Mouse (Mus musculus) urinary bladder, postnatal 4 days (tissue): ENCODE data around the gene Bmp8a.
"Not testable (repeated sequence)": the region's sequence is repeated elsewhere in the genome, so short reads cannot be mapped to it uniquely, and the experiment has no call there.

ENCODE experiments used
- DNase-seq, 2 experiments: peaks; one replicate each; pipeline ENCODE4 v3.0.0; 2021 to 2022; ENCODE audit warnings: low spot score in 2 of 2

Bmp8a gene

DNA sequence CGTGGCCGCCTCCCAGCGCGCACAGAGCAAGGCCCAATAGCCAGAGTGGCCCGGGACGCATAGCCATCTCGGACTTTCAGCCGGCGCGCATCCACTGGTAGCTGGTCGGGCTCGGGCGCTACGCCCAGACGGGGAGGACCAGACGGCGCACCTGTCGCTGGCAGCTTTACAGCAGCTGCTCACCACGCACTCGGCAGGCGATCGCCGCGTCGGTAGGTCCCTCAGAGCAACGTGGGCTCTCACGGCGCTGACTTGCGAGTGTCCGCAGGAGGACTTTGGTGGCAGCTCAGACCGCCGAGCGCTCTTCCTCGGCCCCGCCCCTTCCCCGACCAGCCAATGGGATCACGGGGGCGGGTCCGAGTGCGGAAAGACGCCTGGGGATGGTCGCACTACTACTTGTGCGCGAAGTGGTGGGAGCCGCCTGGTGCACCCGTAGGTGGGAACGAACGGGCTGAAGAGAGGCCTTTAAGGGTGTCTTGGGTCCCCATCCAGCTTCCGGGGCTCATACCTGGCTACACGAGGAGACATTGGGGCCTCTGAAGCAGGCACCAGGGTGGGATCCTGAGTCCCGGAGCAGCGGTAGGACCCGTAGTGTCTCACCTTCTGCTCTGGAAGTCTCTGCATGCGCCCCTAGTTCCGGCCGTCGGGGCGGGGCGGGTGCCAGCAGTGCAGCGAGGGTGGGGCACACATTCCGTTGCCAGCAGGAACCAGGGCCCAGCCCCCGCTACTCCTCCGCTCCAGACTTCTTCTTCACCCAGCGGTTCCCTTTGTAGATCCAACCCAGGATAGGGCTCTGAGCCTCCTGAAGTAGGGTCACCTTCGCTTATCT is at the start of gene Bmp8a:
Gene Bmp8a (minus strand): TSS at position 611 of the 829 bp plus-strand sequence.
- DNase-seq, result peak in 1 of 2 experiments; percentile 52

DNA sequence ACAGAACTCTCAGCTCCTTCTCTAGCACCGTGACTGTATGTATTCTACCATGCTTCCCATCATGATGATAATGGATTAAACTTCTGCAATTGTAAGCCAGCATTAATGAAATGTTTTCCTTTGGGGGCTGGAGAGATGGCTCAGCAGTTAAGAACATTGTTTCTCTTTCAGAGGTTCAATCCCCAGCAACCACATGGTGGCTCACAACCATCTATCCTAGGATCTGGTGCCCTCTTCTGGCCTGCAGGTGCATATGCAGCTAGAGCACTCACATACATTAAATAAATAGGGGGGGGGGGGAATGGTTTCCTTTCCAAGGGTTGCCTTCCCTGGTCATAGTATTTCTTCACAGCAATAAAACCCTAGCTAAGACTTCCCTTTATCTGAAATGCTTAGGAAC is 49.1 kb upstream of the Bmp8a start:
- no peak for DNase-seq

DNA sequence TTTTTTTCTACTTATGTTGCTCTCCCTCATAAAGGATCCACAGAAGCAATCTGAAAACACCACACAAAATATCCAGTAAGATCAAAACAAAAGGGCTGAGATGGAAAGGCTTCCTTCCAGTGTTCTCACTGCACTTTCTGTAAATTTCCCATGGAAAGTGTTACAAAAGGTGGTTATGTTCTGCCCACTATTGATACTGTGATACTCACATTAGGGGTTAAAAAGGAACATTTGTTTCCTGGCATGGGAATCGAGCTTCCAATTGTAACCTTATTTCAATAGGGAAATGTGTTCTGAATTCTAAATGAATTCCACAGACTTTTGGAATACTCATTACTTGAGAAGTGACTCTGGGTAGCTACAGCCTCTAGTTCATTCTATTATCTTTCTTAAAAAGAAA is 42.0 kb upstream of the Bmp8a start:
- DNase-seq, result no peak

DNA sequence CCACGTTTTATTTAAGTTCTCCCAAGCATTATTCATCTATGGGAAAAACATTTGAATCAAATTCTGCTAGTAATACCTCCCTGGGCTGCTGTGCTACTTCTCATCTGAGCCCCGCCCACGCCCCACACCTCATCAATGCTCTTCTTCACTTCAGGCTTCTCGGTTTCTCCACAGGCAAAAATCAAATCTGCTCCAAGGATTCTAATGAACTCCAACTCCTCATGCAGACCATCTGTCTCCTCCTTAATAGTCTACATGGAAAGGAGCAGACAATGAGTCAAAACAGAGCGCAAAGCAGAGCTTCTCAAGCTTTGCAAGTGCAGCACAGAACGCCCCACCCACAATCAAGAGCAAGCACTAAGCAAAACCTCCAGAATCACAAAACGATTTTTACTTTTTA is 40.1 kb upstream of the Bmp8a start:
- DNase-seq, result no peak

DNA sequence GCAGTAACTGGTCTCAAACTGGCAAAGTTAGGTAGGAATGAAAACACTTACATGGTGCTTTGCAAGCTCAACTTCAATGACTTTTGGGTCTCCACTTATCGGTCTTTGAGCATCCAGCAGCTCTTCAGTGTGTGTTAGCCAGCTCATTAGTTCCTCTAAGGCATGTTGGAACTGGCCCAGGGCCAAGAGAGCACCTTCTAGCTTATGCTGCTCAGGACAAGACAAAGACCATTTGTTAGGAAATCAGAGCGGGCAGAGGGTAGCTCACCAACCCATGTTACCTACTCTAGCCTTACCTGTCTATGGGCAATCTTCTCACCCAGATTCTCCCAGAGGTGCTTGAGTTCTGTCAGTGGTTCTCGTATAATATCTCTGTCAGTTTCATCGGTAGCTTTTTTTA is 39.0 kb upstream of the Bmp8a start:
- no peak for DNase-seq

DNA sequence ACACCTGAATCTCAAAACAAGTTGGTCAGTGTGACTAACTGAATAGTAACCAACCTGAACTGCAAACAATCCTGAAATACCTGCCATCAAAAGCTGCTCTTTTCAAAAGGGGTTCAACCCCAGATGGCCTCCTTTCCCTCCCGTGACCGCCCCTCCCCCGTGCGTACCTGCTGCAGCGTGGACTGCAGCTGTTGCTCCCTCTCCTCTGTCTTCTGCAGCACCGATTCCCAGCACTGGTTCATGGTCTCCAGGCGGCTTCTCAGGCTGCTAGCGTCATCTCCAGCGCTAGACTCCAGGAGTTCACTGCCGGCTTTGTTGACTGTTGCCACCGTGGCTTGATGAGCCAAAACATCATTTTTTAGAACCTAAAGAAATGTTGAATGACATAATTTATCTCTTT is 38.5 kb upstream of the Bmp8a start:
- no peak for DNase-seq

DNA sequence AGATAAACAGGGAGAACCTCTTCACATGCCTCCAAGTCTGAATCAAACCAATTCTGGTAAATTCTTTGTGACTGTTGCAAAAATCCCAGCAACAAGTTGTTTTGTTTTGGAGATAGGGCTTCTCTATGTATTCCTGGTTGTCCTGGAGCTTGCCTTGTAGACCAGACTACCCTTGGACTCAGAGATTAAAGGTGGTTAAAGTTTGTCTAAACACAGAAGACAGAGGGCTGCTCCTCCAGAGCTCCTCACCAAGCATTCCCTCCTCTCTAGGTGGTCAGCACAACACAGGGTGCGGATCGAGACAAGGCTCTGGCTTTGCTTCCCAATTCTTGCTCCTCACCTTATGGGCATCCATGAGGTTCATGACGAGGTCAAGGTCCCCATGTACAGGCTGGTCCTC is 33.0 kb upstream of the Bmp8a start:
- no peak for DNase-seq

DNA sequence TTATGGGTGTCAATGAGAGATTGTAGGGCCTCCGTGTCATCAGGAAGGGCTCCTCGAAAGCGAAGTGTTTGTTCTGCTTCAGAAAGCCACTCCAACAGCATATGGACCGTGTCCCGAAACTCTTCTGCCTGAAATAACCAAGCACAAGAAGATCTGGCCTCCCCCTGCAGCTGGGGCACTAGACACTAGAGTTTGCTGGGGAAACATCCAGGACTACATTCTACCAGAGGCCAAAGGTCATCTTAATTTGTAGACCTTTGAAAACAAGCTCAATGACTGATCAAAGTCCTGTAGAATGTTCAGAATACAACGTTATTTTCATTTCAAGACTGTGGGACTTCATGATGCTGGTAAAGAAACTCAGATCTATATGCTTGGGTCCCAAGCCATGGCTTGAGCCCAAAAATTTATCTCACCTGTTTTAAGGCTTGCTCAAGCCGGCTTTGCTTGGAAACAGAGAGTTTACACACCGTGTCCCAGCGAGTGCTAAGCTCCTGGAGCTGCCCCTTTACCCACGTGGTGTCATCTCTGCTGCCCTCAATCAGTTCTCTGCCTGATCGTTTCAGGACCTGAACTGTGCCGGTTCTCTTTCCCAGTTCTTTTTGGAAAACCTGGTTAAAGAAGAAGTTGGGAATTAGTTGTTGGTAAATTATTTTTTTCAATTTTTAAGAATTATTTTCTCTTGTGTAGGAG is 31.4 kb upstream of the Bmp8a start:
- no peak for DNase-seq

DNA sequence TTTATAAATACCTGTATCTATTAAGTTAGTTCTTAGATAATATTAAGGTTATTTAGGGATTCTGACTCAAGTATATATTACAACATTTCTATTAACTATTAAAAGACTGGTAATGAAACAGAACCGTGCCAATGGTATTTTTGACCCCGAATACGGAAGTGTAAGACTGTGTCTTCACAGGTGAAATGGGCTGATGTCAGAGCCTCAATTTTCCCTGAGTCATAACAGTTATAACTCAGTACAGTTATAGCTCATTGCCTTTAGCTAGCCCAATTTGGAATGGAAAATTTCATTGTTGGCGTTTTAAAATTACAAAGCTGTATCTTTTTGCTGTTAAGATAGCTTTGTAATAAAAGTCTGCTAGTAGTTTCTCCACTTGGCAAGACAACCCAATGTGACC is 20.5 kb upstream of the Bmp8a start:
- no peak for DNase-seq

DNA sequence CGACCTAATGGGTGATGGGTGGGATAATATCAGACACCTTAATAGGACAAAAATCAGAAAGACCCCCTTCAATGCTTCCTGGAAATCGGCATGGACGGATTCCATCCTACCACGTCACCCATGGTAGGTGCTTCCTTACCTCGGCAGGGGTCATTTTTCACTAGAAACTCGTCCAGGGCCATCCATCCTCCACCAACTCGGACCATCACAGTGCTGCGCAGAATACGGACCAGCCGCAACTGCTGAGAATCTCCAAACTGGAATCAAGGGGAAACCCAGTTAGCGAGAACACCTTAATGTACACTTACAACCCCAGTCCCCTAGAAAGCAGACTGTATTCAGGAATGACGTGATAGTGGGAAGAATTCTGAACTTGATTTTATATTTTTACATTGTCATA is 17.7 kb upstream of the Bmp8a start:
- DNase-seq, result no peak

DNA sequence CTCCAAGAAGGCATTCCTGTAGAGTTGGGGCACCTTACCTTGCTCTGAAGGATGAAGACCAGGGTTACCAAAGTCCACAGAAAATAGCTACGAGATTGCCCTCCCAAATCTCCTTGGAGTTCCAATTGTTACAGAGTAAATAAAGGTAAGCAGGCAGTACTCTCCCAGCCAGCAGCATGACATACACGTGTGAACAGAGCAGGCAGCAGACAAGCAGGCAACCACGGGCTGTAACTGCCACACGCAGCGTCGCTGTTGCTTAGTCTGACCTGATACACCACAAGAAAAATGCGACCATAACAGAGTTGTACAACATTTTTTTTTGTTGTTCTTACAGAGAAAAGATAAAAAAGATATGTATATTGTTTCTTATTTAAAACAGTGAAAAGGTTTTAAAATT is 15.6 kb upstream of the Bmp8a start:
- no peak for DNase-seq

DNA sequence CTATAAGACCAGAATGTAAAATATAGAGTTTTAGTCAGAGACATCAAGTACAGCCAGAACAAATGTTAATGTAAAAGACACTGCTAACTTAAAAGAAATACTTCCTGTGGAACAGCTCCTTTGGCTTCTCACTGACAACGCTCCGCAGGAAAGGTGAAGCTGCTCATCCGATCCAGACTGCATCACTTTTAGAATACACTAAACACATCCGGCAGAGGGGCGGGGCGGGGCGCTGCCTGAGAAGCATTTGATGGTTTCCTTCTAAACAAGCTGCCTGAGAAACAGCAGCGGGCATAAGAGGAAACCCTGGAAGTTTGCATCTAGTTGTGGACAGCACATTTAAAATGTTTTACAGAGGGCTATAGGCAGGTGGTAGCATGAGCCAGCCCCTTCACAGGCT is 12.9 kb upstream of the Bmp8a start:
- DNase-seq, result no peak

DNA sequence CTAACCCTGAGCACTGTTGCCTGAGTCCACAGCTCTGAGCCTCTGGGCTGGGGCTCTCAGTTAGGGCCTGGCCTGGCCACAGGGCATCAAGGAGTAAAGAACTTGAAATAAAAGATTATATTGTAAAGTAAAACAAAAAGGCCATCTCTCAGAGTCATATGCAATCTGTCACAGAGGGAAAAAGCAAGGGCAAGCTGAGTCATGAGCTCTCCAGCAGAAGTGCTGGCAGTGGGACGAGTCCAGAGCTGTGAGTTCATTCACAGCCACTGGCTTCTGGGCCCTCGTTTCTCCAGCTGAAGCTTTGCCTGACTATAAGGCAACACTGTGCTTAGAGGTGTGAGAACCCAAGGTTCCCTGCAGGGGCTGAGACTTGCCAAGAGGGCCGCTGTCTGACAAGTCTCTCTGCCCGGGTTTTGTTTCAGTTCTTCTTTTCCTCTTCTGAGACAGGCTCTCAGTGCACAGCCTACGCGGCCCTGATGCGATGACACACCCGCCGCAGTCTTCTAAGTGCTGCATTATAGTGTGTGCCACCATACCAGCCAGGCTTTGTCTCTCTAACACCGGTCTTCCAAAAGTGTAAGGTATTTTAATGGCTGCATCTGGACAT is 10.3 kb upstream of the Bmp8a start:
- no peak for DNase-seq

DNA sequence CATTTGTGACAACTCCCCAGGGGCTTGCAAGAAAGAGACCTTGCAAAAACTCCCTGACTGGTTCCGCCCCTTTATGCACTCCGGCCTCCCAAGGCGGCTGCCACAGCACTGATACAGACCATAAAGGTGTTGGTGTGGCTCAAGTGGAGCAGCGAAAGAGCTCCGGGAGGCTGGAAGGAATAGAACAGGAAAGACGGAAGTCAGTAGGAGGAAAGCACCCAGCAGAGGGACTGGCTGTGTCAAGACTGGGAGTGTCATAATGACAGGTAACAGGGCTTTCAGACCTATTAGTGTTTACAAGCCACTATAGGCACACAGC is 378 bp upstream of the Bmp8a start:
- no peak for DNase-seq

DNA sequence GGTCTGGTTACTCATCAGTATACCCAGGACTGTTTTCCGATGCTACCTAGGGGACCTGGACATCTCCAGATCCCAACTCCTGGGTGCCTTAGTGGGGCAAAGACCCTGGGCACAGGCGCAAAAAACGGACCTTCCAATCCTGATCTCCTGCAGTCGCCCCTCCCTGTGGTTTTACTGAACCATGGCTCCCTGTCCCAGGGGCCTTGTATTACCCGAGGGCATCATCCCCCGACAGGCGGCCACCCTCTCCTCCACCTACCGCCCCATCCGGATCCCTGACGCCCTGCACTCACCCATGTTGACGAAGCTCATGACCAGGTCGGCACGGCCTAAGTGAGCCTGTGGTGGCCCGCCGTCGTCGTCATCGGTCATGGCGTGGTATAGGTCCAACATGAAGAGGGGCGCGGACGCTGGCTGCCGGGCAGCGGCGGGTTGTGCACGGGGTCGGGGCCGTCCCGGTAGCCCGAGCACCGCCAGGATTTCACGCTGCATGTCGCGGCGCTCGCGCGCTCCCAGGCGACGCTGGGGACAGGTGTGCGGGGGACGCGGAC is 886 bp downstream of the Bmp8a start:
- no peak for DNase-seq

DNA sequence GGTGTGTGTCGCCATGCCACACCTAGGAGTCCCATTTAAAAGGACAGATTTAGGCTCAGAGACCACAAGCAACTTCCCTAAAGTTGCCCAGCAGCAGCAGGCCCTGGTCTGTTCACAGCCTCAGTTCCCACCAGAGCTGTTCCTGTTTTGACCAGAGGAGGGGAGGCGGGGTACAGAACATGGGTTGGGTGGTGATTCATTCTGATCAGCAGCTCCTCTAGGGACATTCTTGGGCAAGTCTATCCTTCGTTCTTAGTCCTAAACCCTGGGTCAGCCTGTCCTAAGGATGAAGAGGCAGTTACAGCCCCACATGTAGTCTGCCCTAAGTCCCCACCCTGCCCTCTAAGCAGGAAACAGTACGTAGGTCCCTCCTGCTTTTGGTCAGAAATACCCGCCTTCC is 2.8 kb downstream of the Bmp8a start:
- DNase-seq, result no peak

DNA sequence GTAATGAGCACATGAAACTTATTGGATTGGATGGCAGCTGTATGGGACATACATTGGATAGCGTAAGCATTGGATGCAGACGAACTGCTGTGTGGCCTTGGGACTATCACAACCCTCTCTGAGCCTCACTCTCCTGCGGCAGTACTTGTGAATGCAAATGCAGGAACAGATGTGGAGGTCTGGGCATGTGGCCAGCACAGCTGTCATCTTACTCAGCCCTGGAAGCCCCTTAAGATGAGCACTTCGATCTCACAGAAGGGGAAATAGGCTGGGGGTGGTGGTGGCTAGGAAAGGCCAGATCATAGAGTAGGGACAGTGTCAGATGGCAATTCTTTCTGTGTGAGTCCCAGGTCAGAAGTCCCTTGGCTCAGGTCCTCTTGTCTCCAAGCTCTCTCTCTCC is 5.4 kb downstream of the Bmp8a start:
- DNase-seq, result no peak

DNA sequence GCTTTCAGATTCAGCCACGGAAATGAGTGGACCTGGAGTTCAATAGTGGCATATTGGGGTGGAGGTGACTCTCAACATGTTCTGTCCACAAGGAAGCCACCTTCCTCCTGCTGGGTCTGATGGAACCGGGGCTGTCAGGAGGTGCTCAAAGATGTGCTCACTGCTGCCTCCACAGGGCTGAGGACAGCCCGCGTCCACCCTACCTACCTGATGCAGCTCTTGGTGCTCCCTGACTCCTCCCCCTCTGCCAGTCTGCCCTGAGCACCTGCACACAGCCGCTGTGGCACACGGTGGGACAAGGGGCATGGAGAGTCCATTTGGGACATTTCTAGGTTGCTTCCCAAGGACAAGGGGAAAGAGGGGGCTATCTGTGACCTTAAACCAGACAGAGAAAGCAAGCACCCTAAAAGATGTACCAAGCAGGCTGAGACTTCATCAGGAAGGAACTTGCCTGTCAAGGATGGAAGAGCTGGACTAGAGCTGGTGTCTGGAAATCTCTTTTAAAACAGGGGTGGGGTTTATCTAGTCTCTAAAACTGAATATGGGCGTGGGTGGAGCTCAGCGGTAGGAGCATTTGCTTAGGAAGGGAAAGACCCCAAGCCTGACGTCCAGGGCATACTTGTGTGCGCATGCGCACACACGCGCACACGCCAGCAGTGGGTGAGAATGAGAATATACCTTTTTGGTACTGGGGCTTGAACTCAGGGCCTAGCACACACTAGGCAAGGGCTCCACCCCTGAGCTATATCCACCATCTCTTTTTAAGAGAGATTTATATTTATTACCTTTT is 7.1 kb downstream of the Bmp8a start:
- DNase-seq, result no peak

DNA sequence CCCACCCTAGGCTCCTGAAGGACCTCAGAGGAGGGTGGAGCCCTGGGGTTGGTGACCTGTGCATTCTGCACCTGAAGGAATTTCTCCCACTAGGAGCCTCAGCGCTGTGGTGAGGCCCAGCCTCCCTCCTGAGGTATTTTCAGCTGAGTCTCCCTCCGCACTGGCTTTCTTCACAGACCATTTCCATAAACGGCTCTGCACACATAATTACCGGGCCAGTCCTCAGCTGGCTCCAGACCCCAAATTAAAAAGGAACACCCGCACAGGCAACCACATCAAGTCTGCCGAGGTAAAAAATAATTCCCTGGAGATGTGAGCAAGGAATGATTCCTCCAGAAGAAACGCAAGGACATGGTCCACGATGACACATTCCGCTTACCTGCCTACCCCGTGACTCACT is 7.8 kb downstream of the Bmp8a start:
- not testable (repeated sequence) for DNase-seq

DNA sequence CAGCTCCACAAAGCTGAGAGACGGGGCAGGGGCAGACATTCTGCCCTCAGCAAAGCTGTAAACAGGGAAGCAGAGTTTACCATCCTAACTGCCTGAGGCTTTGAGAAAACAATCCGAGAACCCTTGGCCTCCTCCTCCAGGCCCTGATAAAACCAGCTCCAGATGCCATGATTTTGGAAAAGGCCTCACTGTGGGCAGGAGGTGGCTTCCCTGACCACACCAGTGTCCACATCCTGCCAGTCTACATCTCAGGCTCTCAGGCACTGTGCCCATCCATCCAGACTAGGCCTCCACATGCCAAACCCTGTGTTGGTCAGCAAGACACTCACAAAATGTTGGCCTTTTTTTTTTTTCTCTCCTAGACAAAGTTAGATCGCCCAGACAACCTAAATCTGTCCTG is 8.9 kb downstream of the Bmp8a start:
- no peak for DNase-seq

DNA sequence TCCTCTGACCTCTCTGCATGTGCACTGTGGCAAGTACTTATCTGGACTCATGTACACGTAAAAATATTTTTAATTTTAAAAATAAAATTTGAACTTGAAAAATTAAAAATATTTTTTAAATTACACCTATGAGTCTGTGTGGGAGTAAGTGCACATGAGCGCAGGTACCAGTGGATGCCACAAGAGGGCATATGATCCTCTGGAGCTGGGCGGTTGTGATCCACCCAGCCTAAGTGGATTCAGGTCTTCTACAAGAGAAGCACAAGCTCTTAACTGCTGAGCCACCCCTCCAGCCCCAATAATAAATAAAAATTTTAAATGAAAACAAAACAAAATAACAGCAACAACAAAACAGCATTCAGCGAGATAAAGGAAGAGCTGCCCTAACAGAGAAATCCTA is 9.9 kb downstream of the Bmp8a start:
- DNase-seq, result no peak

DNA sequence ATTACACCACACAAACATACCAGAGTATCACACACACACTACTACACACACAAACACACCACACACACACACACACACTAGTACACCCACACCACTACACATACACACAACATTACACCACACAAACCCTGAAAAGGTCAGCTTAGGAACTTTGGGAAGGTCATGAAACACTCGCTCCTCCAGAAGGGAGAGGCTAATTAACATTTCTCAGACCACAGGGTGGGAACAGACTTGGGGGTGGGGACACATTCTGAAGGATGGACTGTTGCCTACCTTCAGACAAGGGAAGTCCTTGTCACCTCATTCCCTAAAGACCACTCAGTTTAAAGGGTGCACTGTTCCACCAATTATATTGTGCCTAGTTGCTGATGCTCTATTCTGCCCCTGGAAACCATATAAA is 11.1 kb downstream of the Bmp8a start:
- not testable (repeated sequence) for DNase-seq
